Mouse (Mus musculus): ENCODE measurements around the gene Sox9. TPM values are rescaled to one million over a fixed set of nuclear protein-coding genes. Genes with fewer than 3 reads are reported as not detected.

The Sox9 gene
- polyA plus RNA-seq, 1 experiment from 2014 or later, result 108 TPM

DNA sequence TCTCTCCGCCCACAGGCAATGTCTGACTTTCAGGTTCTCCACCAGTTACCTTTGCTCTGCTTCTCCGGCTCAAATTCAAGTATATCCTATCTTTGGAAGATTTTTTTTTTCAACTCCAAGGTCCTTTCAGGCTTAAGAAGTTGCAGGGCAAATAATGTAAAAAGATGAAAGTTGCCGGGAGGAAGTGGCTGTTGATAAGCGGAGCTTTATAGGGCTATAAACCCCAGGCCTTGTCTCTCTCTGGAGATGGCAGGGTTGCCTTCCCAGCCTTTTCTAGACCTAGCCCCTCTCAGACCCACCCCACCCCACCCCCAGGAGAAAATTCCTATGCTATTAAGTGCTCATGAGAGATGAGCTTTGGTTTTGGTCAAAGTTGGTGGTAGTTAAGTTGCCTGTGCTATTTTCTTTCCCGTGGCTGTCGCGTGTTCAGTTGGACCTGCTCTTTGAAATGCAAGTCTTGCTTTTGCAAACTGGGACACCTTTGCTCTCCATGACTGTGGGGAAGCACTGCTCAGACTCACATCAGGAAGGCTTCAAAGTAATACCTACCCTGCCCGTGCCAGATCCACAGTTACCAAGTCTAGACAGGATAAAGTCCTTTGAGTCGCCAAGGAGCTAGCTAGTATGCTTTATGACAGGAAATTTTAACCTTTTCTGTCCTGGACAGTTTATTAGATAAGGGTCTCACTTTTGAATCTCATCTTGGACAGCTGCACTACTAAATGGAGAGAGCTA lies 46.7 kb downstream of the Sox9 start:
- H3K27ac ChIP-seq, result no peak overlapping the region
- no peak for ATAC-seq (ENCODE audit: insufficient number of reproducible peaks, insufficient read depth, low FRiP score, low TSS enrichment, low read depth)
- no peak overlapping the region for H3K9ac ChIP-seq
- H3K4me2 ChIP-seq, result no peak overlapping the region
- no peaks in the 10 kb centered on the region for H3K9me3 ChIP-seq
- 83% methylated on average over 9 of the region's 9 CpGs for WGBS
- H3K4me3 ChIP-seq, result no peak overlapping the region
- no peaks in the 10 kb centered on the region for H3K27me3 ChIP-seq
- H3K36me3 ChIP-seq, result no peaks in the 10 kb centered on the region
- H3K4me1 ChIP-seq, result 0 out of 2 replicates have a peak, but pooled peaks cover 5% of the 10 kb centered on the region

DNA sequence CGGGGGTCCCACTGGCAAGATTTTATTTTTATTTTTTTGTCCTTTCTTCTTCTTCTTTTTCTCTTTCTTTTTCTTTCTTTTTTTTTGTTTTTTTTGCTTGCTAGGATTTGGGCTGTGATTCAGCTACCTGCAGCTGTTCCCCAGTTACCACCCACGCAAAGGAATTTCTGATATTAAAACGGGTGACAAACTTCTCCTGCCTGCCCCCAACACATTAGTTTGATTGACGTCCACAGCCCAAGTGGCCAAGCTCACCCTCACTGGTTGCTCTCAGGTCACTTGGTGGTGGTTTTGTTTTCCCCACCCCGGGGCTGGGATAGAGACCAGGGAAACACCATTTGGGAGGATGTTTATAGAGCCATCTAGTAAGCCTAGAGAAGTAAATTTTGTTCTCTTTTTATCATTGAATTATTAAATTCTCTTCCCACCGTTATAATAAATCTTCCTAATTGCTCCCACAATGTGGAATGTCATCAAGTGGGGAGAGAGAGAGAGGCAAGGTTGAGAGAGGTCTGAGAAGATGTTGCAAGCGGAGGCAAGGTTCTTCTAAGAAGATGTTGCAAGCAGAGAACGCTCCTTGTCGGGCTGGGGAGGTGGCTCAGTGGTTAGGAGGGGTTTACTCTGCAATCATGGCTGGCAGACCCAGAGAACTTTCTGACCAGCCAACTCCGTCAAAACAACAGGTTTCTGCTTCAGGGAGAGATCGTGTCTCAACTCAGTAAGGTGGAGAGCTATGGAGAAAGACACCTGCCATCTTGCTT lies 52.4 kb downstream of the Sox9 start:
- H3K4me2 ChIP-seq, result no peak overlapping the region
- ATAC-seq (ENCODE audit: insufficient number of reproducible peaks, insufficient read depth, low FRiP score, low TSS enrichment, low read depth), result no peak
- no peaks in the 10 kb centered on the region for H3K36me3 ChIP-seq
- H3K27me3 ChIP-seq, result no peaks in the 10 kb centered on the region
- H3K4me1 ChIP-seq, result peaks cover 6% of the 10 kb centered on the region
- no peak overlapping the region for H3K9ac ChIP-seq
- no peak overlapping the region for H3K27ac ChIP-seq
- no peak overlapping the region for H3K4me3 ChIP-seq
- 60% methylated on average over 11 of the region's 11 CpGs for WGBS
- no peaks in the 10 kb centered on the region for H3K9me3 ChIP-seq

DNA sequence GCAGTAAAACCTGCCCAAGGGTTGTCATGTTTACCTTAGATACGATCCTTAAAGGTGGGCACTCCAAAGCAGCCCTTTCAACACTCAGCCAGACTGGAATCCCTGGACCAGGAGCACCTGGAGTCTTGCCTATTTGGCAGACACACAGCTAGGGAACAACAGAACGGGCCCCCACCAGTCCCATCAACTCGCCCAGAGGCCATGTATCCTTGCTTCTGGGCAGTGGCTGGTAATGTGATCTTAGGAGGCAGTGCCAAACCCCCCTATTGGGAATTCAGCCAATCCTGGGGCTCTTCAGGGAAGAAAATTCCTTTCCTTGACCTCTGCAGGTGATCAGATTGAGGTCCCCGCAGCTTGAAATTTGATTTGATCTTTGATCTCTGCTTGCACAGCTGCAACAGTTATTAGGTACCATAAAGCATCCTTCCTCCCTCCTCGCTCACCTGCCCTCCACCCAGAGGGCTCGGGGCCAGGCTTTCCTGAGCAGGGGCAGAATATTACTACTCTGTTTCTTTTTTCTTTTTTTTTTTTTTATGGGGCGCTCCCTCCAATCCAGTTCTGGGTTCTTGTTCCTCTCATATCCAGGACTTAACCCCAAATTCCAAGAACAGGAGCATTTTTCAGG lies 53.6 kb downstream of the Sox9 start:
- Histone ChIP-seq H3K9me3 (no peaks in the 10 kb centered on the region), H3K27ac (no peak overlapping the region), H3K36me3 (no peaks in the 10 kb centered on the region), H3K4me3 (no peak overlapping the region), H3K27me3 (no peaks in the 10 kb centered on the region), H3K4me1 (peaks cover 7% of the 10 kb centered on the region), H3K4me2 (no peak overlapping the region), H3K9ac (no peak overlapping the region)
- ATAC-seq (ENCODE audit: insufficient number of reproducible peaks, insufficient read depth, low FRiP score, low TSS enrichment, low read depth), result no peak
- 30% methylated on average over 7 of the region's 7 CpGs for WGBS

Measured in embryonic facial prominence, embryonic 13.5 days (tissue).